Mouse (Mus musculus) heart, postnatal 0 days (tissue): ENCODE data around the gene Gm44502. TPM values are rescaled to one million over a fixed set of nuclear protein-coding genes. Genes with fewer than 3 reads are reported as not detected.

Experiments used
- ATAC-seq: fragments of 200-750 bp; cut with Nextera tagmentation; 2 replicates; pipeline ENCODE4 v1.8.0; 2017; ENCODE audit warnings: low read depth, moderate number of reproducible peaks, moderate library complexity; ENCODE audit not compliant: insufficient read depth
- DNase-seq: peaks from one replicate; pipeline ENCODE4 v3.0.0-alpha.2; 2016; ENCODE audit warnings: low spot score
- H3K27ac ChIP-seq: fragments of 300-500 bp; sonication (generic); 2 replicates; pipeline ENCODE4 v1.5.1; 2014; ENCODE audit warnings: low read depth, mild to moderate bottlenecking
- H3K27me3 ChIP-seq: fragments of 300-500 bp; sonication (generic); 2 replicates; pipeline ENCODE4 v1.6.1; 2014; ENCODE audit warnings: low read length, mixed read lengths; ENCODE audit not compliant: control insufficient read depth, insufficient read depth
- H3K36me3 ChIP-seq: fragments of 300-500 bp; sonication (generic); replicated peaks from 2 replicates; pipeline ENCODE4 v1.6.1; 2014; ENCODE audit warnings: low read length, mixed read lengths; ENCODE audit not compliant: control insufficient read depth, insufficient read depth
- H3K4me1 ChIP-seq: fragments of 300-500 bp; sonication (generic); 2 replicates; pipeline ENCODE4 v1.6.1; 2014; ENCODE audit warnings: antibody characterized with exemption; ENCODE audit not compliant: control insufficient read depth, insufficient read depth
- H3K4me2 ChIP-seq: fragments of 300-500 bp; sonication (generic); 2 replicates; pipeline ENCODE4 v1.6.1; 2014; ENCODE audit warnings: low read depth, mild to moderate bottlenecking, low read length, moderate library complexity
- H3K4me3 ChIP-seq: fragments of 300-500 bp; sonication (generic); 2 replicates; pipeline ENCODE4 v1.5.1; 2014; ENCODE audit warnings: low read depth, low read length
- H3K9ac ChIP-seq: fragments of 300-500 bp; sonication (generic); replicated peaks from 2 replicates; pipeline ENCODE4 v1.6.1; 2014; ENCODE audit warnings: low read depth, low read length, mixed read lengths
- H3K9me3 ChIP-seq: fragments of 300-500 bp; sonication (generic); replicated peaks from 2 replicates; pipeline ENCODE4 v1.6.1; 2016; ENCODE audit warnings: low read length; ENCODE audit not compliant: control insufficient read depth
- CTCF ChIP-seq: IDR thresholded peaks from 2 replicates; pipeline ENCODE4 v1.5.1; 2016; ENCODE audit warnings: antibody characterized with exemption, control low read depth, low read depth
- EP300 ChIP-seq: IDR thresholded peaks from 2 replicates; pipeline ENCODE4 v1.6.1; 2016; ENCODE audit warnings: antibody characterized with exemption, low read depth
- WGBS: fragments of 180-500 bp; shearing (Covaris S2); extraction: QIAGEN DNeasy Blood & Tissue Kit; methylation state at CpG from one replicate; pipeline ENCODE4 v1.1.7; 2014; 5-methylcytosine and 5-hydroxymethylcytosine counted together
- polyA plus RNA-seq: library from polyadenylated mRNA; unstranded; fragments of >200 nt; fragmentation: Nextera tagmentation; extraction: Ambion mirVana; gene quantifications from 2 replicates; pipeline ENCODE4 v1.2.1, GENCODE M21; 2015
- total RNA-seq: library from RNA; depleted of rRNA; stranded (reverse); fragments of >200 nt; gene quantifications from 2 replicates; pipeline ENCODE4 v1.2.3, GENCODE M21; 2014; ENCODE audit warnings: low replicate concordance

The Gm44502 gene
- total and polyA plus RNA-seq, 2 experiments from 2014 or later = 0.08 to 0.82 TPM

- DNase-seq (no peak), ATAC-seq (no peak)
- Histone ChIP-seq H3K27ac (no peak overlapping the region), H3K27me3 (no peaks in the 10 kb centered on the region), H3K9me3 (no peaks in the 10 kb centered on the region), H3K4me2 (no peak overlapping the region), H3K4me1 (peaks cover 10% of the 10 kb centered on the region), H3K9ac (no peak overlapping the region), H3K4me3 (no peak overlapping the region), H3K36me3 (no peaks in the 10 kb centered on the region)
- TF ChIP-seq CTCF (no peak), EP300 (no peak)
- 80% methylated on average over 4 of the region's 4 CpGs for WGBS
Measured at GRCm38 (mm10) chr15:89471476-89471875, 42.0 kb upstream of the Gm44502 start.

GRCm38 (mm10) chr15:89468577-89468976, 39.1 kb upstream of the Gm44502 start:
- Histone ChIP-seq H3K4me3 (no peak overlapping the region), H3K4me2 (no peak overlapping the region), H3K27me3 (no peaks in the 10 kb centered on the region), H3K27ac (no peak overlapping the region), H3K9me3 (no peaks in the 10 kb centered on the region), H3K9ac (no peak overlapping the region), H3K4me1 (no peaks in the 10 kb centered on the region), H3K36me3 (no peaks in the 10 kb centered on the region)
- ATAC-seq = no peak
- WGBS = 26% methylated on average over 2 of the region's 2 CpGs
- DNase-seq = peak; percentile 26
- TF ChIP-seq EP300 (no peak), CTCF (peak; percentile 69)

GRCm38 (mm10) chr15:89465052-89465451, 35.6 kb upstream of the Gm44502 start:
- Histone ChIP-seq H3K4me2 (no peak overlapping the region), H3K36me3 (no peaks in the 10 kb centered on the region), H3K4me3 (no peak overlapping the region), H3K27ac (no peak overlapping the region), H3K9me3 (no peaks in the 10 kb centered on the region), H3K27me3 (0 out of 2 replicates have a peak, but pooled peaks cover 3% of the 10 kb centered on the region), H3K9ac (no peak overlapping the region), H3K4me1 (no peaks in the 10 kb centered on the region)
- 4% methylated on average over 1 of the region's 1 CpGs for WGBS
- ATAC-seq (no peak), DNase-seq (no peak)
- no peak for TF ChIP-seq CTCF
- no peak for TF ChIP-seq EP300

- Histone ChIP-seq H3K4me3 (no peak overlapping the region), H3K36me3 (no peaks in the 10 kb centered on the region), H3K9ac (no peak overlapping the region), H3K4me2 (no peak overlapping the region), H3K9me3 (no peaks in the 10 kb centered on the region), H3K4me1 (no peaks in the 10 kb centered on the region), H3K27me3 (0 out of 2 replicates have a peak, but pooled peaks cover 3% of the 10 kb centered on the region), H3K27ac (no peak overlapping the region)
- ATAC-seq = no peak
- peak; percentile 43 for TF ChIP-seq CTCF
- no peak for TF ChIP-seq EP300
- DNase-seq = no peak
- 46% methylated on average over 5 of the region's 5 CpGs for WGBS
Measured at GRCm38 (mm10) chr15:89463334-89464235, 34.1 kb upstream of the Gm44502 start.

- WGBS = 65% methylated on average over 7 of the region's 7 CpGs
- no peaks in the 10 kb centered on the region for H3K4me1 ChIP-seq
- H3K4me3 ChIP-seq = no peak overlapping the region
- ATAC-seq (no peak), DNase-seq (no peak)
- peaks cover 12% of the 10 kb centered on the region; the same call in 1 of the 2 replicates for H3K27me3 ChIP-seq
- H3K36me3 ChIP-seq = no peaks in the 10 kb centered on the region
- H3K9ac ChIP-seq = no peak overlapping the region
- no peak overlapping the region for H3K4me2 ChIP-seq
- TF ChIP-seq EP300 = no peak
- TF ChIP-seq CTCF = no peak
- no peaks in the 10 kb centered on the region for H3K9me3 ChIP-seq
- H3K27ac ChIP-seq = no peak overlapping the region
Measured at GRCm38 (mm10) chr15:89462176-89462575, 32.7 kb upstream of the Gm44502 start.

DNA sequence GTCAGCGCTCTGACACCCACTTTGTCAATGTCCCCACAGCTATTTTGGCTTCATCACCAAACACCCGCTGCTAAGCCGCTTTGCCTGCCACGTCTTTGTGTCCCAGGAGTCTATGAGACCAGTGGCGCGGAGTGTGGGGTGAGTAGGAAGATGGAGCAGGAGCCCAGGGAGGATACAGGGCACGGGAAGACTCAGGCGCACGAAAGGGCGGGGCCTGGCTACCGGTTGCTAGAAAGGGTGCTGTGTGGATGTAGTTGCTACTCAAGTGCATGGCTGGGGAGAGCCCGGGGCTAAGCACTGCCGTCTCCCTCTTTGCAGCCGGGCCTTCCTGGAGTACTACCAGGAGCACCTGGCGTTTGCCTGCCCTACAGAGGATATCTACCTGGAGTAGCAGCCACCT, 31.8 kb upstream of the Gm44502 start:
- DNase-seq = no peak
- Histone ChIP-seq H3K4me3 (no peak overlapping the region), H3K4me2 (no peak overlapping the region), H3K9me3 (no peaks in the 10 kb centered on the region), H3K27ac (no peak overlapping the region), H3K9ac (no peak overlapping the region), H3K27me3 (peaks cover 13% of the 10 kb centered on the region; the same call in 1 of the 2 replicates), H3K36me3 (no peaks in the 10 kb centered on the region), H3K4me1 (no peaks in the 10 kb centered on the region)
- no peak for ATAC-seq
- WGBS = 59% methylated on average over 15 of the region's 15 CpGs
- TF ChIP-seq CTCF (no peak), EP300 (no peak)
